ENCODE assay signal across 18 mouse cellular contexts in genomic region chr12:81175252-81175651, GRCm38 (mm10).
DNase-seq lines count a peak whose midpoint lies in the region; ATAC-seq lines count a peak whose summit lies in the region.
"Had no signal": no experiment of that assay in that cellular context is flagged by ENCODE, and none has a peak within 500 bp of the region (broad histone marks: within the 10 kb centered on the region; RNA-seq: fewer than 3 reads in every experiment).

No protein-coding gene starts in this region.

- WGBS in limb, embryonic 15.5 days: 35% methylated on average over 9 of the region's 9 CpGs
- WGBS in limb, embryonic 10.5 days: 59% methylated on average over 9 of the region's 9 CpGs
- 59% methylated on average over 9 of the region's 9 CpGs for WGBS in neural tube, embryonic 11.5 days
- WGBS in neural tube, embryonic 15.5 days: 66% methylated on average over 9 of the region's 9 CpGs
- WGBS in embryonic facial prominence, embryonic 15.5 days: 35% methylated on average over 9 of the region's 9 CpGs

- H3K4me3 ChIP-seq in limb, embryonic 15.5 days: no peak overlapping the region
- no peak overlapping the region for H3K4me3 ChIP-seq in limb, embryonic 10.5 days
- no peak overlapping the region for H3K4me3 ChIP-seq in neural tube, embryonic 11.5 days (ENCODE audit: low read depth, low read length)
- H3K4me3 ChIP-seq in neural tube, embryonic 15.5 days (replicated peaks): no peak overlapping the region
- H3K4me3 ChIP-seq in embryonic facial prominence, embryonic 15.5 days (replicated peaks): no peak overlapping the region
- H3K4me3 ChIP-seq: erythroblast, embryonic 14.5 days; forebrain, embryonic 10.5 days; forebrain, embryonic 15.5 days; heart, embryonic 13.5 days had no signal

- no peak overlapping the region for H3K4me2 ChIP-seq in limb, embryonic 15.5 days
- no peak overlapping the region for H3K4me2 ChIP-seq in neural tube, embryonic 11.5 days (ENCODE audit: low read depth)
- H3K4me2 ChIP-seq in neural tube, embryonic 15.5 days: no peak overlapping the region
- H3K4me2 ChIP-seq in embryonic facial prominence, embryonic 15.5 days (replicated peaks): no peak overlapping the region
- H3K4me2 ChIP-seq: forebrain, embryonic 15.5 days; heart, embryonic 13.5 days; hindbrain, embryonic 14.5 days had no signal

- DNase-seq in limb, embryonic 10.5 days (ENCODE audit: low spot score): no peak
- no peak for DNase-seq in neural tube, embryonic 11.5 days (ENCODE audit: low spot score)
- DNase-seq in cerebellum, adult 8-10 months: no peak
- DNase-seq: adrenal gland, postnatal 10 days; cerebellum, adult 11-12 months; cerebellum, adult 9-11 months; cerebellum, postnatal 36 days; gastrocnemius, postnatal 36 days; heart, adult 11 months; heart, postnatal 36 days had no signal

- H3K36me3 ChIP-seq in limb, embryonic 15.5 days: no peaks in the 10 kb centered on the region
- H3K36me3 ChIP-seq in limb, embryonic 10.5 days: peaks cover 40% of the 10 kb centered on the region
- no peaks in the 10 kb centered on the region for H3K36me3 ChIP-seq in neural tube, embryonic 11.5 days (ENCODE audit: control insufficient read depth, insufficient read depth, low read length)
- H3K36me3 ChIP-seq in neural tube, embryonic 15.5 days: no peaks in the 10 kb centered on the region
- H3K36me3 ChIP-seq in embryonic facial prominence, embryonic 15.5 days: no peaks in the 10 kb centered on the region
- H3K36me3 ChIP-seq: forebrain, embryonic 15.5 days; heart, embryonic 13.5 days had no signal

- H3K4me1 ChIP-seq in limb, embryonic 15.5 days: peaks cover 8% of the 10 kb centered on the region
- peaks cover 9% of the 10 kb centered on the region; the same call in 1 of the 2 replicates for H3K4me1 ChIP-seq in limb, embryonic 10.5 days
- 0 out of 2 replicates have a peak, but pooled peaks cover 6% of the 10 kb centered on the region for H3K4me1 ChIP-seq in neural tube, embryonic 11.5 days (ENCODE audit: control insufficient read depth, insufficient read depth, low read length)
- H3K4me1 ChIP-seq in neural tube, embryonic 15.5 days: peaks cover 4% of the 10 kb centered on the region; the same call in 1 of the 2 replicates
- no peaks in the 10 kb centered on the region for H3K4me1 ChIP-seq in embryonic facial prominence, embryonic 15.5 days
- H3K4me1 ChIP-seq: forebrain, embryonic 15.5 days; heart, embryonic 13.5 days had no signal

- no peaks in the 10 kb centered on the region for H3K27me3 ChIP-seq in limb, embryonic 15.5 days
- H3K27me3 ChIP-seq in limb, embryonic 10.5 days (ENCODE audit: low read depth, poor library complexity, severe bottlenecking): no peaks in the 10 kb centered on the region
- no peaks in the 10 kb centered on the region for H3K27me3 ChIP-seq in neural tube, embryonic 11.5 days (ENCODE audit: control insufficient read depth, insufficient read depth, low read length)
- no peaks in the 10 kb centered on the region for H3K27me3 ChIP-seq in neural tube, embryonic 15.5 days (replicated peaks)
- no peaks in the 10 kb centered on the region for H3K27me3 ChIP-seq in embryonic facial prominence, embryonic 15.5 days
- H3K27me3 ChIP-seq: forebrain, embryonic 15.5 days; heart, embryonic 13.5 days had no signal

- ATAC-seq in limb, embryonic 15.5 days (ENCODE audit: insufficient number of reproducible peaks, low FRiP score, low TSS enrichment, low read depth): no peak
- no peak for ATAC-seq in neural tube, embryonic 11.5 days (ENCODE audit: insufficient read depth, low FRiP score, low TSS enrichment)
- no peak for ATAC-seq in neural tube, embryonic 15.5 days (ENCODE audit: low FRiP score)
- ATAC-seq in embryonic facial prominence, embryonic 15.5 days (ENCODE audit: insufficient number of reproducible peaks, low FRiP score, low TSS enrichment, low read depth): peak; percentile 24; the same call in 1 of the 2 replicates
- ATAC-seq: forebrain, embryonic 15.5 days had no signal

- no peaks in the 10 kb centered on the region for H3K9me3 ChIP-seq in limb, embryonic 15.5 days
- no peaks in the 10 kb centered on the region for H3K9me3 ChIP-seq in limb, embryonic 10.5 days (replicated peaks)
- no peaks in the 10 kb centered on the region for H3K9me3 ChIP-seq in neural tube, embryonic 11.5 days (ENCODE audit: control insufficient read depth, low read length)
- H3K9me3 ChIP-seq in neural tube, embryonic 15.5 days (replicated peaks): no peaks in the 10 kb centered on the region
- H3K9me3 ChIP-seq in embryonic facial prominence, embryonic 15.5 days (replicated peaks): no peaks in the 10 kb centered on the region
- H3K9me3 ChIP-seq: forebrain, embryonic 10.5 days; forebrain, embryonic 15.5 days; heart, embryonic 13.5 days had no signal

- 0 out of 2 replicates have a peak overlapping the region, but pooled peaks have one; percentile 4 for H3K27ac ChIP-seq in limb, embryonic 15.5 days
- H3K27ac ChIP-seq in limb, embryonic 10.5 days: no peak overlapping the region
- H3K27ac ChIP-seq in neural tube, embryonic 11.5 days (ENCODE audit: low read depth, low read length): no peak overlapping the region
- no peak overlapping the region for H3K27ac ChIP-seq in neural tube, embryonic 15.5 days (replicated peaks)
- H3K27ac ChIP-seq in embryonic facial prominence, embryonic 15.5 days (replicated peaks): no peak overlapping the region
- H3K27ac ChIP-seq: forebrain, embryonic 10.5 days; forebrain, embryonic 15.5 days; heart, embryonic 13.5 days; hindbrain, embryonic 14.5 days had no signal

- no peak overlapping the region for H3K9ac ChIP-seq in limb, embryonic 15.5 days
- H3K9ac ChIP-seq in neural tube, embryonic 11.5 days (ENCODE audit: low read length): peak overlapping the region; percentile 4; the same call in 1 of the 2 replicates
- H3K9ac ChIP-seq in neural tube, embryonic 15.5 days (replicated peaks): no peak overlapping the region
- H3K9ac ChIP-seq in embryonic facial prominence, embryonic 15.5 days: no peak overlapping the region
- H3K9ac ChIP-seq: forebrain, embryonic 15.5 days; heart, embryonic 13.5 days; hindbrain, embryonic 14.5 days had no signal
